Mouse (Mus musculus) kidney, adult 2 months (tissue): Measurements from ENCODE around the gene Gnb1.

Experiments
- CTCF ChIP-seq: fragments of 200-500 bp; conservative IDR thresholded peaks from 2 replicates; pipeline ENCODE4 v1.5.1; 2011; ENCODE audit warnings: low read depth, mild to moderate bottlenecking, control low read depth, low read length, moderate library complexity, mixed read lengths; ENCODE audit not compliant: insufficient read depth, insufficient read length
- POLR2A ChIP-seq: fragments of 200-500 bp; IDR thresholded peaks from one replicate; pipeline ENCODE4 v1.6.1; 2011; ENCODE audit warnings: low read depth, low read length, control low read depth

- TF ChIP-seq POLR2A (no peak), CTCF (no peak)
Observed at GRCm38 (mm10) chr4:155464061-155464460, 27.1 kb upstream of the Gnb1 start.
